Comparison of ENCODE assay signal across 26 mouse cellular contexts in the genomic region with DNA sequence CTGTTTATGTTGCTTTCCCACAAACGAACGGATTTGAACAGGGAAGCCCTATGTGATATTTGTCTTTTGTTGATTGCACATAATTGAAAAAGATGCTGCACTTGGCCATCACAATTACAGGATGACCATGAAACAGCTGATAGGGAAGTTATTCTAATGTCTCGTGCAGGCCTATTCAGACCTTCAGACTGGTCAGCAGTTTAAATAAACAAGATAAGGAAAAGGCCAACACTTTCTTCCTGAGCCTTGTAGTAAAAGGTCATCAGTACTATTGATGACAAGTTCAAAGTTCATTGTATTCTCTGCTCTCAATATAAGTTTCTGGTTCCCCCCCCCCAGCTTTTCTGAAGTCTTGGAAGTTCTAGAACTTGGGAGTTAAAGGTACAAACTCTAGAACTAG. TPM values are rescaled to one million over a fixed set of nuclear protein-coding genes. Genes with fewer than 3 reads are reported as not detected.
"Had no signal": no experiment of that assay in that cellular context is flagged by ENCODE, and none has a peak within 500 bp of the region (broad histone marks: within the 10 kb centered on the region; RNA-seq: fewer than 3 reads in every experiment).

No protein-coding gene starts in this region.

- H3K4me1 ChIP-seq: liver, embryonic 12.5 days; midbrain, embryonic 13.5 days; midbrain, embryonic 15.5 days; neural tube, embryonic 12.5 days; stomach, embryonic 15.5 days had no signal

- H3K4me2 ChIP-seq: liver, embryonic 12.5 days; lung, embryonic 14.5 days; midbrain, embryonic 11.5 days; midbrain, embryonic 13.5 days; midbrain, embryonic 15.5 days; neural tube, embryonic 12.5 days; stomach, embryonic 15.5 days had no signal

- H3K36me3 ChIP-seq: liver, embryonic 12.5 days; midbrain, embryonic 13.5 days; midbrain, embryonic 15.5 days; neural tube, embryonic 12.5 days; stomach, embryonic 15.5 days had no signal

- ATAC-seq: liver, embryonic 12.5 days; midbrain, embryonic 13.5 days; midbrain, embryonic 15.5 days had no signal

- H3K9me3 ChIP-seq: liver, embryonic 12.5 days; megakaryocyte, embryonic 14.5 days; midbrain, embryonic 13.5 days; midbrain, embryonic 15.5 days; neural tube, embryonic 12.5 days; stomach, embryonic 15.5 days had no signal

- H3K27ac ChIP-seq: liver, embryonic 12.5 days; liver, embryonic 14.5 days; macrophage; midbrain, embryonic 13.5 days; midbrain, embryonic 15.5 days; neural tube, embryonic 12.5 days; stomach, embryonic 15.5 days; stomach, postnatal 0 days had no signal

- H3K27me3 ChIP-seq: midbrain, embryonic 13.5 days; midbrain, embryonic 15.5 days; neural tube, embryonic 12.5 days; stomach, embryonic 15.5 days had no signal

- H3K9ac ChIP-seq: liver, embryonic 12.5 days; liver, embryonic 14.5 days; lung, embryonic 14.5 days; midbrain, embryonic 13.5 days; midbrain, embryonic 15.5 days; neural tube, embryonic 12.5 days; stomach, embryonic 15.5 days had no signal

- H3K4me3 ChIP-seq: liver, embryonic 12.5 days; megakaryocyte, embryonic 14.5 days; midbrain, embryonic 13.5 days; midbrain, embryonic 15.5 days; neural tube, embryonic 12.5 days; stomach, embryonic 15.5 days had no signal

- DNase-seq: liver; lung, embryonic 14.5 days; right cerebral cortex, postnatal 14 days; spleen, adult 18-20 months; thymus, adult 2 months; thymus, postnatal 25 days; thymus, postnatal 4 days had no signal

RNA-seq across cellular contexts. Expression of a gene that starts 29.1 kb away (rescaled TPM):
- total RNA-seq: megakaryocyte progenitor cell, adult 5-6 weeks; monocyte, adult 5-6 weeks; neutrophil, adult 5-6 weeks had no signal
- polyA plus RNA-seq: liver, embryonic 12.5 days; liver, embryonic 14.5 days; liver, embryonic 16.5 days; lung, embryonic 14.5 days; lung, embryonic 16.5 days; macrophage; midbrain, embryonic 13.5 days; midbrain, postnatal 0 days; neural tube, embryonic 12.5 days; neural tube, embryonic 14.5 days; stomach, embryonic 15.5 days; stomach, postnatal 0 days; testis, adult 2 months; thymus, adult 2 months; urinary bladder, adult 2 months had no signal
